Mouse (Mus musculus): Measurements from ENCODE around the gene Tmem198.

The Tmem198 gene

GRCm38 (mm10) chr1:75487405-75488161 is 8.3 kb downstream of the Tmem198 start:
- in situ Hi-C loops (cut with MseI, MboI): no loop called here

DNA sequence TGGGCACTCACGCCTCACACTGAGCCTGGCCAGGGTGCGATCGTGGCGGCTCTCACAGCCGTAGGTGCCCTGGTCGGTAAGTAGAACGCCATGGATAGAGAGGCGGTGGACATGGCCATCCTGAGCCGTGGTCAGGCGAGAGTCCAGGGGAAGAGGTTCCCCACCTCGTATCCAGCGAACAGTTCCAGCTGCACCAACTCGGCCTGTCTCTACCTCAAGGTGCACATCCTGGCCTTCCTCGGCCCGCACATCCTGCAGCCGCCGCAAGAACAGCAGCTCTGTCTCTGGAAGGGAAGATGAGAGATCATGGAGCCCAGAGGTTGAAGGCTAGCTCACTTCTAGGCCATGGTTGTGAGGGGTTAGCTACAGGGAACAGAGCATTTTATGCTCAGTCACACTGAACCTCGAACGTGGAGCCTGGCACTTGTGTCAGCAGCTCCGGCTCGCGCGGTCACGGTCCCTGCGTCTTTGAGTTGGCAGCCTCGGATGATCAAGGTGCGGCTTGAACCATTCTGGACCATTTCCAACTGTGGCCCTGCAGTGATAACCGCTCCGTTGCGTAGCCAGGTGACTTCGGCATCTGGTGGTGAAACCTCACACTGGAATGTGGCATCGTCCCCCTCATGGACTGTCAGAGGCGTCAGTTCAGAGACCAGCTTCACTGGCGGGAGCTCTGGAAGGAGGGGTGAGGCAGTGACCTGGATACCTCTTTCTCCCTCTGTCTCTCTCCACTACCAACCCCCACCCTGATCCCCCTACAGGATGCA is 11.6 kb downstream of the Tmem198 start:
- in situ Hi-C loops (cut with MseI, MboI): loop anchor here in 1 of 2 experiments (10.0 kb wide), 1 partner anchor 64 kb away; no protein-coding TSS in a partner anchor

DNA sequence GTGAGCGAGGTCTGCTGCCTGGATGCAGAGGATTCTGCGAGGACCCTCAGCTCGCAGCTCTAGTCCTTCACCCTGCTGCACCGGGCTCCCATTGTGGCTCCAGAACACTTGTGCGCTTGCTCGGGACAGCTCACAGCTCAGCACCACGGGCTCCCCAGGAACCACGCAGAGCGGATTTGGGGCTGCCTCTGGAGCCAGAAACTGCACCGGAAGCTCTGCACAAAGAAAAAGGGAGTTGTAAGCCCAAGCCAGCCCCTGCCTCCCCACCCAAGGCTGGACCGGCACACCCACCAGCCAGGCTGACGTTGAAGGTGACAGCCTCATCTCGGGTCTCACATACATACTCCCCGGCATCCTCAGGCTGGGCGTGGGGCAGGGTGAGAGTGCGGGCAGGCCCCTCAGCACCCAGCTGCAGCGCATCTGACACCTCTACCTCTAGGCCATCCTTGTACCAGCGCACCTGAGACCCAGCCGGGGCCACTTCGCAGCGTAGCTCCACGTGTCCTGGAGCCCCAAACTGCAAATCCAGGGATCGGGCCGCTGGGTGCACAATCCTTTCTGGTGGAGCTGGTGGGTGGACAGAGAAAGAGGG is 13.3 kb downstream of the Tmem198 start:
- in situ Hi-C loops (cut with MseI, MboI): loop anchor here in 1 of 2 experiments (10.0 kb wide), 1 partner anchor 62 kb away; no protein-coding TSS in a partner anchor

DNA sequence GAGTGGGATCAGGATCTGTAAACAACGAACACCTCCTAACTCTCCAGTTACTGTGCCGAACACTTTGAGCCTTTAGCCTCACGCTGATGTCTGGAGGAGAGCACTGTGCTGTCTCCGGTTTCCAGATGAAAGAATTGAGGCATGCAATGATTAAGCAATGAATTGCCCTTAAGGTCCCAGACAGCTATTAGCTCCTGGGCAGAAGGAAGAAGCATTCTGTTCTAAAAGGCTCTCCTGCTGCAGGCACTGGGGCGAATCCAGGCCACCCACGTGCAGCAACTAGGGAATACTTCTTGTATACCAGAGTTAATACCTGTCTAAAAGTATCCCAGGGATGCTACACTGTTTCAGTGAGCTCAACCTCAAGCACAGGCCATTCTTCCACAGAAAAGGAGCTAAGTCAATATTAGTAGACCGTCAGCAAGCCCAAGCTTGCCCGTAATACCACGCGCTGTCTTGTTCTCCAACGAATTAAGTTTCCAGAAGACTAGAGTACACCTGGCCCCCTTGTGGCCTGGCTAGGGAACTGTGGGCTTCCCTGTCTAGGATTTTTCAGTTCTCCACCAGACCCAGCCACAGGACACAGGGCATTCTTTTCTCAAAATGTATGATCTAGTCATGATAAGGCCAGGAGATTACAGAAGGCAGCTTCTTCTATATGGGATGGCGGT is 15.7 kb downstream of the Tmem198 start:
- in situ Hi-C loops (cut with MseI, MboI): loop anchor here in 1 of 2 experiments (10.0 kb wide), 1 partner anchor 60 kb away; no protein-coding TSS in a partner anchor

DNA sequence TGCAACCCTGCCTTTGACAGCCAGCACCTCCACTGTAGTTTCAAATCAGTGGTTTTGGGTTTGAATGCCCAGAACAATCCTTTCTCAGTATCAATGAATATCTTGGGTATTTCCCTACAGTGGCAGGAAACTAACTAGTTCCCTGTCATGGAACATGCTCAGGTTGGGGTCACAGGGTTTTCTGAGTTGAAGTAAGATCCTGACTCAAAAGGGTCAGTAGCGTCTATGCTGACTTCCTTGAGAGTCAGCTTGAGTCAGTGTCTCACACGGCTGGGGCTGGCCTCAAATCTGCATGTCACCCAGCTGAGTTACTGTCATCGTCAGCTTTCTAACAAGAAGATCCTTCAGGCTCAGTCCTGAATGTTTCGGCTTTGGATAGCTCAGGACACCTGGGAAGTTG is 19.6 kb downstream of the Tmem198 start:
- in situ Hi-C loops (cut with MseI, MboI): loop anchor here in 1 of 2 experiments (10.0 kb wide), 1 partner anchor 56 kb away; no protein-coding TSS in a partner anchor

GRCm38 (mm10) chr1:75499441-75499840 is 20.1 kb downstream of the Tmem198 start:
- in situ Hi-C loops (cut with MseI, MboI): loop anchor here in 1 of 2 experiments (10.0 kb wide), 1 partner anchor 55 kb away; no protein-coding TSS in a partner anchor

DNA sequence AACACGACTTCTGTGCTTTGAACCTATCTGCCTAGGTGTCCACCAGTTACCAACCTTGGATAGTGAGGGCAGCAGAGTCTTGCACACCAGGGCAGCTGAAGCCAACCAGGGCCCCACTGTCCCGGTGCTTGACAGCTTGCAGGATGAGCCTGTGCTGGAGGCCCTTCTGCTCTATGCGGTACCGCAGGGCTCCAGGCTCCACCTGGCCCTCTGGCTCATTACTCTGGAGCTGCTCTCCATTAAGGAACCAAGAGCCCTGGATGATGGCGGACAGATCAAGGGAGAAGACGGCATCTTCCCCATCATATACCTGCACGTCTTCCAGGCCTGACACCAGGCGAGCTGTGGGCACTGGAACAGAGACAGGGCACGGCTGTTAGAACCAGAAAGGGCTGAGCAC is 22.6 kb downstream of the Tmem198 start:
- in situ Hi-C loops (cut with MseI, MboI): no loop called here

DNA sequence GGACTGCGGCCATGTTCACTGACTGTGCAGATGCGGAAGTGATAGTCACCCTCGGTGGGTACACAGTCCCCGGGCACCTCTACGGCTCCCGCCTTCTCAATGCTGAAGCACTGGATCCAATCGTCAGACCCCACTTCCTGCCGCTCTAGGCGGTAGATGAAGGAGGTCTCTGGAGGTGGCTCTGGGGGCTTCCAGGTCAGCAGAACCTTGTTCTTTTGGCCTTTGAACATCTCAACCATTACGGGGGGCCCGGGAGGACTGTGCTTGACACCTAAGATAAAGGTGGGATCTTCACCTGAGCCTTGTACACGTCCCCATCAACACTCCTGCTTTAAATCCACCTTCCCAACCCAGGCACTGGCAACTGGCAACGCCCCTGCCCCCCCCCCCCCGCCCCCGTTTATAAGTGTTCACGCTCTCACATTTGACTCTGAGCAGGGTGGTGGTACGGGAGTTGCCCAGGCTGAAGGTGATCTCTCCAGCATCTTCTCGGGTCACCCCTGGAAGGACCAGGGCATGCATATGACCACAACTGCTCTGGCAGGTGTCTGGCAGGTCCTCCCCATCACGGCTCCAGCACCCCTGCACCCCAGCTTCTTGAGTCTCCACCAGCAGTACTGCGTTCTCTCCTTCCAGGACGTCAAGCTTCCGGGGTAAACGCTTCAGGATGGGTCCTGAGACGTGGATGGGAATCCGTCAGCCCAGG is 23.8 kb downstream of the Tmem198 start:
- in situ Hi-C loops (cut with MseI, MboI): no loop called here

DNA sequence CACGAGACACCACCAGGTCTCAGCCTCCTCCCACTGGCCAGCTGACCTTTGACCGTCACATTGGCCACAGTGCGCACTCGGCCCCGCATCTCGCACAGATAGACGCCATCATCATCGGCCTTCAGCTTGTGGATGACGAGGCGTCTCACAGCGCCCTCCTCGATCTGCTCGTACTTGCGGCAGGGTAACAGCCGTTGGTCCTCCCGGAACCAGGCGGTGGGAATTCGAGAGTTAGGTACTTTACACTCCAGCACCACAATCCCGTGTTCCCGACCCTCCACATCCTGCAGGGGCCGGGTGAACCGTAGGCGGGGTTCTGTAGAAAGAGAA is 24.3 kb downstream of the Tmem198 start:
- in situ Hi-C loops (cut with MseI, MboI): no loop called here

- in situ Hi-C loops (cut with MseI, MboI): no loop called here
Observed at GRCm38 (mm10) chr1:75504256-75505045, 25.1 kb downstream of the Tmem198 start.

DNA sequence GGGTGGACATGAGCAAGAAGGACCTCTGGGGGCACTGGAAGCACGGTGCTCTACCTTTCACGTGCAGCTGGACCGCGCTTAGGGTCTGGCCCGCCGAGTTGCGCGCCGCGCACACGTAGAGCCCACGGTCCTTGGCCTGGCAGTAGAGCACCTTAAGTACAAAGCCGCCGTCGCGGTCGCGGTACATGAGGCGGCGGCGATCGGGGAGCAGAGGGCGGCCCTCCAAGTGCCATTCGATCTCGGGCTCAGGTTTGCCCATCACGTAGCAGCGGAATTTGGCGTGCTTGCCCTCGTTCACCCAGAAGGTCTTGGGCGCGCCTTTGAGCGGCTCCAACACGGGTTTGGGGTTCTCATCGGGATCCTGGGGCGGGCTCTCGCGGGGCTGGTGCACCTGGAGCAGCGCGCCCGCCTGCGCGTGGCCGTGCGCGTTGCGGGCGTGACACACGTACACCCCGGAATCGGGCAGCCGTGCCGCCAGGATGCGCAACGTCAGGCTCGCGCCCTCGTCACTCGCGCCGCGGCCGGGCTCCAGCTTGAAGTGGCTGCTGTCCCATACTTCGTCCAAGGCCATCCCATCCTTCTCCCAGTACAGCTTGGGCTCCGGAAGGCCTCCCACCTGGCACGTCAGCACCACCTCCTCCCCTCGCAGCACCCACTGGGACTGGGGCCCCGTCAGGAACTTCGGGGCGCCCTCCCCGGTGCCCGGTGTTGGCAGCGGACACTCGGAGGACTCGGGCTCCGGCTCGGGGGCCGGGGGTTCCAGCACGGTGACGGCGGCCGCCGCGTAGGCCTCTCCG is 26.0 kb downstream of the Tmem198 start:
- in situ Hi-C loops (cut with MseI, MboI): no loop called here

GRCm38 (mm10) chr1:75505956-75506831 is 26.9 kb downstream of the Tmem198 start, which contains the start of gene Obsl1:
Gene Obsl1, minus strand, starts transcription at chr1:75506452.
- in situ Hi-C loops (cut with MseI, MboI): no loop called here

DNA sequence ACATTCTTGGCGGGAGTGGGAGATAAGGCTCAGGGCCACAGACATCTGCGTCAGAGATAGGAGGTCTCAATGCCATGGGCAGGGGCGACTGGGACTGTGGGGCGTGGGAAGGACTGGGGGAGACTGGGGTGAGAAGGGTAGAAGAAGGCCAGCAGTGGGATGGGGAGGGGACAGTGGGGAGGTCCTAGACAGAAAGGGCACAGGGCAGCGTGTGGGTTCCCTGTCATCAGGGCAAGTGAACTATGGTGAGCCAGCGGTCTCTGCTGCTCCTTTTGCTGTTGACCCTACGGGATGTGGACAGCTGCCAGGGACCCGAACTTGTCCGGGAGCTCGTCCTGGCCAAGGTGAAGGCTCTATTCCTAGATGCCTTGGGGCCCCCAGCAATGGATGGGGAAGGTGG is 27.7 kb downstream of the Tmem198 start, which contains the start of gene Inha:
Gene Inha (plus strand): TSS at position 72 of the 400 bp plus-strand sequence.
- in situ Hi-C loops (cut with MseI, MboI): no loop called here

- in situ Hi-C loops (cut with MseI, MboI): no loop called here
Observed at GRCm38 (mm10) chr1:75509586-75509985, 30.3 kb downstream of the Tmem198 start.

DNA sequence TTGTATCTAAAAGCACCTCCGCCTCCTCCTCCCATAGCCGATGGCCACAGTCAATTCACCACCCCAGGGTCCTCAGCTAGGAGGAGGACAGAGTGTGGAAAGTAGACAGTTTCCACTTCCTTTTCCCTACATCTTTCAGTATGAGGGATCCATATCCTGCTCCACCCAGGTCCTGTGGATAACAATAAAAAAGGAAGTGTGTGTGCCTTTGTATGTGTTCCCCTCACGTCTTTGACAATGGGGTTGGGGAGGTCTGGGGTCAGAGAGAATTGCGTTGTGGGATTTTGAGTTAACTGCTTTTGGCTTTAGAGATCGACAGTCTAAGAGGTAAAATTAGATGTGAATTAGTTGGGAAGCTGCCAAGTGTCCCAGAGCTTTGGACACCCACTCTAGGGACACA is 30.8 kb downstream of the Tmem198 start:
- in situ Hi-C loops (cut with MseI, MboI): no loop called here

GRCm38 (mm10) chr1:75511437-75512210 is 32.3 kb downstream of the Tmem198 start:
- in situ Hi-C loops (cut with MseI, MboI): no loop called here

GRCm38 (mm10) chr1:75512550-75512949 is 33.2 kb downstream of the Tmem198 start:
- in situ Hi-C loops (cut with MseI, MboI): no loop called here

All from mouse trophoblast stem cell (cell line).